8 mouse cellular contexts compared by ENCODE assay signal in the genomic region with DNA sequence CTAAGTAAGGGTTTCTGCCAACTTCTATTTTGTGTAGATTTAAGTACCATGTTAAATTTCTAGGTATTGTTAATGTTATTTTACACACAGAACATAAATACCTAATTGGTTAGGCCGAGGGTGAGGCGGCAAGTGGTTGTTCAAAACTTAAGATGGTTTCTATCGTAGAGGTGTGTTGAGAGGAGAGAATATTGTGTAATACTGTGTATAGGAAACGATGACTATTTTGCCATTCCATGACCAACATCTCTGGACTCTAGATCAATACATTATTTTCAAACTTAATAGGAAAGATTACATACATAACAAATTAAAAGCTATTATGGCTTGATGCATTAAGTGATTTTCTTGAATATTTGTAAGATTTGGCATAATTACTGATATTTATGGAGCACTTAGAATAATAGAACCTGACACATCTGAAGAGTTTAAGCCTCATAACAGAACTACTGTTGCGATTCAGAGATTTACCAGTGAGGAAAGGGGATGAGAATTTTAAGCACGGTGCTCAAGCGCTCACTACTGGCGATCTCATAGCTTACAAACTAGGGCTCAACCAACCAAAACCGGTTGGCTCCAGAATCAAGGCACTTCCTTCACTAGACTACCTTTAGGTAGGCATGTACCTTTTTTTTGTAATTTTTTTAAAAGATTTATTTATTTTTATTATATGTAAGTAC. TPM values are rescaled to one million over a fixed set of nuclear protein-coding genes. Genes with fewer than 3 reads are reported as not detected.
DNase-seq lines count a peak whose midpoint lies in the region; ATAC-seq and TF ChIP-seq lines count a peak whose summit lies in the region.

No protein-coding gene starts in this region.

- no peak for ATAC-seq in lung, embryonic 15.5 days (ENCODE audit: borderline replicate concordance, extremely low read depth, low FRiP score, low TSS enrichment)
- no peak for ATAC-seq in intestine, postnatal 0 days
- ATAC-seq in midbrain, postnatal 0 days (ENCODE audit: low FRiP score), result no peak

- 0 out of 2 replicates have a peak, but pooled peaks cover 5% of the 10 kb centered on the region for H3K36me3 ChIP-seq in lung, embryonic 15.5 days
- H3K36me3 ChIP-seq in intestine, postnatal 0 days (ENCODE audit: control insufficient read depth, insufficient read depth), result no peaks in the 10 kb centered on the region
- H3K36me3 ChIP-seq in midbrain, postnatal 0 days (ENCODE audit: insufficient read depth, low read length), result no peaks in the 10 kb centered on the region

- H3K9me3 ChIP-seq in lung, embryonic 15.5 days, result no peaks in the 10 kb centered on the region
- H3K9me3 ChIP-seq in intestine, postnatal 0 days (ENCODE audit: control insufficient read depth), result no peaks in the 10 kb centered on the region
- no peaks in the 10 kb centered on the region for H3K9me3 ChIP-seq in midbrain, postnatal 0 days (ENCODE audit: low read length)

- WGBS in lung, embryonic 15.5 days, result 23% methylated on average over 9 of the region's 9 CpGs
- 26% methylated on average over 9 of the region's 9 CpGs for WGBS in intestine, postnatal 0 days
- WGBS in midbrain, postnatal 0 days, result 39% methylated on average over 9 of the region's 9 CpGs

- no peaks in the 10 kb centered on the region for H3K27me3 ChIP-seq in lung, embryonic 15.5 days
- no peaks in the 10 kb centered on the region for H3K27me3 ChIP-seq in intestine, postnatal 0 days (replicated peaks; ENCODE audit: control insufficient read depth, insufficient read depth, low read length)
- no peaks in the 10 kb centered on the region for H3K27me3 ChIP-seq in midbrain, postnatal 0 days (ENCODE audit: insufficient read depth, low read length)

- peak overlapping the region; percentile 77; the same call in 1 of the 2 replicates for H3K9ac ChIP-seq in lung, embryonic 15.5 days
- H3K9ac ChIP-seq in intestine, postnatal 0 days (ENCODE audit: low read depth, low read length), result no peak overlapping the region
- H3K9ac ChIP-seq in midbrain, postnatal 0 days (replicated peaks; ENCODE audit: low read length, poor library complexity, severe bottlenecking), result no peak overlapping the region

- peaks cover 5% of the 10 kb centered on the region; the same call in 1 of the 2 replicates for H3K4me1 ChIP-seq in lung, embryonic 15.5 days
- 0 out of 2 replicates have a peak, but pooled peaks cover 2% of the 10 kb centered on the region for H3K4me1 ChIP-seq in brown adipose tissue, adult 24 weeks (ENCODE audit: control insufficient read depth, insufficient read depth, insufficient read length, low read length)
- H3K4me1 ChIP-seq in intestine, postnatal 0 days (replicated peaks; ENCODE audit: control insufficient read depth, insufficient read depth, low read length), result no peaks in the 10 kb centered on the region
- H3K4me1 ChIP-seq in midbrain, postnatal 0 days (ENCODE audit: insufficient read depth, low read length), result no peaks in the 10 kb centered on the region

- 0 out of 2 replicates have a peak overlapping the region, but pooled peaks have one; percentile 99 for H3K27ac ChIP-seq in lung, embryonic 15.5 days
- H3K27ac ChIP-seq in brown adipose tissue, adult 24 weeks (replicated peaks; ENCODE audit: low read depth, low read length), result peak overlapping the region; percentile 18; the same call in 1 of the 2 replicates
- H3K27ac ChIP-seq in intestine, postnatal 0 days (ENCODE audit: low read depth, low read length), result no peak overlapping the region
- peak overlapping the region; percentile 80; the same call in 1 of the 2 replicates for H3K27ac ChIP-seq in midbrain, postnatal 0 days (ENCODE audit: low read depth, low read length)

- DNase-seq in lung, postnatal 36 days, result no peak
- peak; percentile 15 for DNase-seq in midbrain, postnatal 0 days (ENCODE audit: low spot score)
- no peak for DNase-seq in adrenal gland, postnatal 4 days (ENCODE audit: low spot score in 2 of 2)
- DNase-seq in thymus, postnatal 36 days, result no peak
- no peak for DNase-seq in spleen, adult 12 weeks (ENCODE audit: low spot score)

- H3K4me3 ChIP-seq in lung, embryonic 15.5 days, result peak overlapping the region; percentile 68
- H3K4me3 ChIP-seq in brown adipose tissue, adult 24 weeks (ENCODE audit: insufficient read depth, low read depth, low read length), result peak overlapping the region; percentile 76
- peak overlapping the region; percentile 50 for H3K4me3 ChIP-seq in intestine, postnatal 0 days (ENCODE audit: low read depth, low read length)
- peak overlapping the region; percentile 60 for H3K4me3 ChIP-seq in midbrain, postnatal 0 days (ENCODE audit: low read depth, low read length)

- H3K4me2 ChIP-seq in lung, embryonic 15.5 days, result peak overlapping the region; percentile 50
- H3K4me2 ChIP-seq in intestine, postnatal 0 days (replicated peaks; ENCODE audit: low read depth), result peak overlapping the region; percentile 63
- H3K4me2 ChIP-seq in midbrain, postnatal 0 days (ENCODE audit: low read depth, low read length, poor library complexity, severe bottlenecking), result peak overlapping the region; percentile 52

- 0 out of 2 replicates have a peak, but pooled peaks have one; percentile 9 for TF ChIP-seq CTCF in intestine, postnatal 0 days (IDR thresholded peaks at IDR 0.05; ENCODE audit: low read depth)
- TF ChIP-seq CTCF in midbrain, postnatal 0 days (IDR thresholded peaks at IDR 0.05), result peak; percentile 20; the same call in 1 of the 2 replicates

RNA-seq across cellular contexts. Expression of gene Rbbp7, which starts 1.7 kb away (rescaled TPM):
- 559 and 561 TPM in 2 replicates for polyA plus RNA-seq in lung, embryonic 15.5 days (2015; fragmentation: Nextera tagmentation; extraction: Ambion mirVana)
- 57.3 and 65.9 TPM in 2 replicates for polyA plus RNA-seq in brown adipose tissue, adult 24 weeks (2012; ENCODE audit: insufficient read depth, insufficient read length, missing spikeins)
- polyA plus RNA-seq in intestine, postnatal 0 days (2015; fragmentation: Nextera tagmentation; extraction: Ambion mirVana), result 233 and 235 TPM in 2 replicates
- 113 and 134 TPM in 2 replicates for total RNA-seq in midbrain, postnatal 0 days (2014; rRNA removed)
- 229 and 240 TPM in 2 replicates for polyA plus RNA-seq in midbrain, postnatal 0 days (2015; fragmentation: Nextera tagmentation; extraction: Ambion mirVana)
- total RNA-seq in adrenal gland, postnatal 4 days (2021), result 100 to 1,000 TPM; 243 to 252 TPM
